Mouse (Mus musculus) forelimb bud, embryonic 11.5 days (tissue): Measurements from ENCODE around the gene Tdgf1.

Experiments used
- DNase-seq: peaks from one replicate; pipeline ENCODE4 v3.0.0-alpha.2; 2012; ENCODE audit warnings: low read depth, low spot score

Tdgf1 gene

GRCm38 (mm10) chr9:110914631-110915236 is 31.2 kb downstream of the Tdgf1 start:
- DNase-seq, result no peak

- DNase-seq, result no peak
These were observed 36.5 kb downstream of the Tdgf1 start for GRCm38 (mm10) chr9:110909371-110909967.

- no peak for DNase-seq
These were observed 37.3 kb downstream of the Tdgf1 start for GRCm38 (mm10) chr9:110908631-110909016.

- no peak for DNase-seq
These were observed 37.9 kb downstream of the Tdgf1 start for GRCm38 (mm10) chr9:110907838-110908630.

- DNase-seq, result no peak
These were observed 38.6 kb downstream of the Tdgf1 start for GRCm38 (mm10) chr9:110907201-110907837.

- no peak for DNase-seq
These were observed 43.7 kb downstream of the Tdgf1 start for GRCm38 (mm10) chr9:110902271-110902670.

- DNase-seq, result no peak
These were observed 44.8 kb downstream of the Tdgf1 start for GRCm38 (mm10) chr9:110901204-110901603.

GRCm38 (mm10) chr9:110899451-110900008 is 46.4 kb downstream of the Tdgf1 start:
- no peak for DNase-seq

- no peak for DNase-seq
These were observed 49.4 kb downstream of the Tdgf1 start for GRCm38 (mm10) chr9:110896595-110896994.

GRCm38 (mm10) chr9:110895994-110896393 is 50.0 kb downstream of the Tdgf1 start:
- DNase-seq, result no peak

GRCm38 (mm10) chr9:110895507-110895906 is 50.5 kb downstream of the Tdgf1 start:
- no peak for DNase-seq

- DNase-seq, result no peak
These were observed 52.5 kb downstream of the Tdgf1 start for GRCm38 (mm10) chr9:110893429-110893828.

- DNase-seq, result no peak
These were observed 53.4 kb downstream of the Tdgf1 start for GRCm38 (mm10) chr9:110892552-110892951.

GRCm38 (mm10) chr9:110891077-110891828 is 54.7 kb downstream of the Tdgf1 start:
- DNase-seq, result no peak

GRCm38 (mm10) chr9:110890026-110890783 is 55.8 kb downstream of the Tdgf1 start:
- DNase-seq, result no peak
